Mouse (Mus musculus) layer of hippocampus, adult 18-20 months (tissue): ENCODE measurements at regions not wholly inside any gene's neighbourhood (a gene's known extent, or its start where the extent isn't known, plus 50 kb on each side); places are given as distances from the start of the nearest gene placed in this dataset.
A peak's percentile ranks its signal among the peaks of the same experiment; 100 is the strongest.

ENCODE experiments used
- DNase-seq, 2 experiments: peaks; one replicate each; pipeline ENCODE4 v3.0.0; 2022; ENCODE audit warnings: low spot score in 2 of 2

- no peak for DNase-seq
Measured at GRCm38 (mm10) chr10:114083441-114083840, 718.7 kb downstream of the Trhde start.

DNA sequence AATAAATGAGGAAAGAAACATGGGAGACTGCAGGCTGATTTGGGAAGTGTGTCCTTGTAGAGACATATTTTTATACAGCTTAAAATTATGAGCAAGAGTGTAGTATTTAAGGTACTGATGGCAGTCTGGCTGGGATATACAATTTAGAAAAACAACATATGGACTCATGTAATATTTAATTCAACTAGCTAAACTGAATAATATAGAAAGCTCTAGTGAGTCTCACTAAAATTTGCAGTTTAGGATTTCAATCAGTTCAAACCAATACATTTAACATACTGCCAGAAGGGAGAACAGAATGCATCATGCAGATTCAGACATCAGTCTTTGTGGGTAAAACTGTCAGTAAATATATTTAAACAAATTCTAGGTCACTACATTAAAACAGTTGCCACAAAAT lies 760.1 kb downstream of the Trhde start:
- DNase-seq = no peak

GRCm38 (mm10) chr10:114013427-114013826 lies 788.7 kb downstream of the Trhde start:
- no peak for DNase-seq

DNA sequence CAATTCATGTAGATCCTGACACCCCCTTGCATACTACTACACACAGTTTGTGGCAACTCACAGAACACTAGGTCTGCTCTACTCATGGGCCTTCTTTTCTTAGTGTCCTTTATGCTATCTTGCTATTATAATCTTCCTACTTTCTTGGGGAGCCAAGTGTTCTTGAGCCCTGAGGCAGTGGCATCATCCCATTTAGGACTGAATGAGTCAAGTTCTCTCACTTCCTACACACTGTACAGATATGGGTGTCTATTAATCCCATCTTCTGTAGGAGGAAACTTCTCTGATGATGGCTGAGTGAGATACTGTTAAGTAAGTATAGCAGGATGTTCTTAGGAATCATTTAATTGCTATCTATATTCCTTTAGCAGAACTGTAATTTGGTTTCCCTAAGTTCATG lies 816.7 kb downstream of the Trhde start:
- no peak for DNase-seq

DNA sequence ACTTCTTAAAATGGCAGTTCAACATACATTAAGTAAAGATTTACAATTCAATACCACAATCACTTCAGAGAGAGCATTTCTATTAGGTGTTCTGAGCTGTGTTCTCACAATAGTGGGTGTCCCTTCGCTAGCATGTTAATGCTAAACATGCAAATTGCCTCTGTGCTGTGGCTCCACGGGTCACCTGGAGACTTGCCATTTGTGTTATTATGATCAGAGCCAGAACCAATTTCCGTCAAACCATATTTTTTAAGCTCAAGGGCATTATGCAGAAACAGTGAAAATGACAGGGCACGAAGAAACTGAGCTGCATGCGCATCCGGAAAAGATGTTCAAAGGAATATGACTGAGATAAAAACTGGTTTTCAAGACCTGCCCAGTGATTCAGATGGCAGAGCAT lies 829.3 kb downstream of the Trhde start:
- DNase-seq = no peak

GRCm38 (mm10) chr10:113946801-113947200 lies 855.3 kb downstream of the Trhde start:
- no peak for DNase-seq

GRCm38 (mm10) chr10:113939524-113939923 lies 862.6 kb downstream of the Trhde start:
- no peak for DNase-seq

GRCm38 (mm10) chr10:113930201-113930790 lies 871.8 kb downstream of the Trhde start:
- DNase-seq = peak; percentile 10 to 60

DNA sequence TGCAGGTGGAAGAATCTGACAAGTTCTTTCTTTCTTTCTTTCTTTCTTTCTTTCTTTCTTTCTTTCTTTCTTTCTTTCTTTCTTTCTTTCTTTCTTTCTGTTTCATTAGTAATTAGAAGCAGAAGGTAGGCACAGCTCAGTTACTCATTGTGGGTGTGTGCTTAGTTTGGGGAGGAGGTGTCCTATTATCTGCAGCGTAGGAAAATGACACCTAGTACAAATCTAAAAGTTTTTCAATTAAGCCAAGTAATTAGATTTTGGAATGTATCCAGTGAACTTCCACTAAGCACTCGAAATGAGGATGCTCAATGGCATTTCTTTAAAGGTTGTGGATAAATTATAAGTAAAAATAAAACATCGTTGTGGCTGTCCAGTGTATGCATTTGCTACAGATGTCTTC lies 885.4 kb downstream of the Trhde start:
- no peak for DNase-seq

DNA sequence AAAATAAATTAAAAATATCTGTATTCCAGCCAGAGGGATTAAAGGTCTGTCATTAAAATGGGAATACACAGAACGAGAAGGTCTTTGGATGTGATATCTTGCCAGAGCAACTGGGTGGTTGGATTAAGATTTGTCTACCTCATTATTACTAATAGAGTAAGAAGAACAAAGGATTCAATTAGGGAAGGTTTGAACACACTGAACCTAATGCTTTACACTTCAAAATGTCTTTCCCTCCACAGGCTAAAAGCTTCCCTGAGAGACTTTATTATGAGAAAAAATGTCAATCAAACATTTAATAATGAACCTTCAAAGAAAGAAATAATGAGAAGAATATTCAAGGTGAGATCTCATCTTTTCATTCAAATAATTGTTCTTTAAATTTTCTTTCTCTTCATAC lies 899.4 kb downstream of the Trhde start:
- no peak for DNase-seq

DNA sequence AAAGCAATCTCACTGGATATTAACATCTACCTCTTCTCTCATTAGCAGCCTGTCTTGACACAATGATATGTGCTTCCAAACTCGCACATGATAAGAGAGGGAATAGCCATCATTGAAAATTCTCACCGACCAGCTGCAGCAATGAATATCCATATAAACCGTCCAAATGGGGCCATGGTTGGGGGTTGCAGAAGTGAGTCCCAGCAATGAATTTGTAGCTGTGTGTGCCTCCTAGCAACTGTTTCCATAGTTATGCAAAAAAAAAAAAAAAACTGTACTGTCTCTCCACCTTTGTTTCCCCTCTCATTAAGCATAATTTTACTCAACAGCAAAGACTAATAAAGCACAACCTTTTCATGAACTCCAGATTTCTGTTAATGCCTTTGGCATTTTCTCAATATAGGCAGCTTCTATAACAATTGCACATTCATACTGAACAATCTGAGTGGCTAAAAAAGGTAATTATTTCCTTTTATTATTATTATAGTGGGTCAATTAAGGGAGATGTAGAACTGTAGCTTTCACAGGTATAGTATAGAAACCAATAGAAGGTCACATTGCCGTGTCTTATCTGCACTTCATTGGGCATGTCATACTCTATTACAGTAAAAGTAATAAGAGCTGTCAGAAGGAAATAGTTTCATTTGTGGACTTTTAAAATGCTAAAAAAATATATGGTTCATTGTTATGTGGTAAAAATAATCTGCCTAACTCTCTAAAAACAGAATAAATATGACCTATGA lies 927.5 kb downstream of the Trhde start:
- no peak for DNase-seq

DNA sequence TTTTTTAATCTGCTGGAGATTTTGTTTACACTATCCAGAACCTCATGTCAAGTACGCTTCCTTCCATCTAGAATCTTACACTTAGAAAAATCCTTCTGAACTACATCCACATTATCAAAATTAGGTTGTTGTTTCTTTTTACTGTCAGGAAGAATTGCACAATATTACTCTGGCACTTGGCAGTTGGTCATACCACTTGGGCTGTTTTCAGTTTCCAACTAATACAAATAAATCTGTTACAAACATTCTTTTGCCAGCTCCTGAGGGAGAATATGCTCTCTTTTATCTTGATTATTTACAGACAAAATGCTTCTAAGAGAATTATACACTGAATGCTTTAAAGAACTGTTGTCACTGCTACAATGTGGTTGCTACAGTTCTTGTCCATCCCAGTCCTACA lies 895.8 kb upstream of the Atxn7l3b start:
- DNase-seq = peak in 1 of 2 experiments; percentile 52
